Mouse (Mus musculus) brain, adult 2 months (tissue): ENCODE results near the gene Atp6v0d1.

Source experiments
- DNase-seq: peaks from one replicate; pipeline ENCODE4 v3.0.0; 2011; ENCODE audit warnings: low read depth, low spot score

The Atp6v0d1 gene

DNA sequence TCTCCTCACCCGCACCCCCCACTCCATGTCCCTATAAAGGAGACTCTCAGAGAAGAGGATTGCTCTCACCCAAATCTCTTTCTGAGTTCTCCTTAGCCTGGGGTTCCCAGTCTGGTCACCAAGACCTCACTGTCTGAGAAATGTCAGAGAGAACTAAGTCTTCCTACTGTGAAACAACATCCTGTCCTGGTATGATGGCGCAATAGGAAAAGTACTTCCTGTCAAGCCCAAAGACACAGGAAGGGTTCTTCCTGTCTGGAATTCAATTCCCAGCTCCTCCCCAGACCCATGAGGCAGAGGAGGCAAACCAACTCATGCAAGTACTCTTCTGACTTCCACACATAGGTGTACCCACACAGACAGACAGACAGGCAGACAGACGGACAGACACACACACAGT is 61.2 kb downstream of the Atp6v0d1 start:
- DNase-seq, result no peak

DNA sequence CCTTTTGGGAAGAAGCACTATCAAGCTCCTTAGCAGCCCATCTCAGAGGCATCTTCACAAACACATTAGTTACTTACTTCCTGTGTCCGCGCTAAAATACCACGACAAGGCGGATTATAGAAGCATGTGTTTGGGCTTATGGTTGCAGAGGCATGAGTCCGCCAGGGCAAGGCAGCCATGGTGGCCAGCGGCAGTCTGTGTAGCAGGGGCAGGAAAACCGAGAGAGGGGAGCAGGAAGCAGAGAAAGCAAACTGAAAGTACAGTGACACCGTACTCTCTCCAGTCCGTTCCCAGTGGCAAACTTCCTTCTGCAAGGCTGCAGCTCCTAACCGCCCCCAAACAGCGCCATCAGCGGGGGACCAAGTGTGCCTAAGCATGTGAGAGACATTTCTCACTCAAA is 66.1 kb downstream of the Atp6v0d1 start:
- no peak for DNase-seq

DNA sequence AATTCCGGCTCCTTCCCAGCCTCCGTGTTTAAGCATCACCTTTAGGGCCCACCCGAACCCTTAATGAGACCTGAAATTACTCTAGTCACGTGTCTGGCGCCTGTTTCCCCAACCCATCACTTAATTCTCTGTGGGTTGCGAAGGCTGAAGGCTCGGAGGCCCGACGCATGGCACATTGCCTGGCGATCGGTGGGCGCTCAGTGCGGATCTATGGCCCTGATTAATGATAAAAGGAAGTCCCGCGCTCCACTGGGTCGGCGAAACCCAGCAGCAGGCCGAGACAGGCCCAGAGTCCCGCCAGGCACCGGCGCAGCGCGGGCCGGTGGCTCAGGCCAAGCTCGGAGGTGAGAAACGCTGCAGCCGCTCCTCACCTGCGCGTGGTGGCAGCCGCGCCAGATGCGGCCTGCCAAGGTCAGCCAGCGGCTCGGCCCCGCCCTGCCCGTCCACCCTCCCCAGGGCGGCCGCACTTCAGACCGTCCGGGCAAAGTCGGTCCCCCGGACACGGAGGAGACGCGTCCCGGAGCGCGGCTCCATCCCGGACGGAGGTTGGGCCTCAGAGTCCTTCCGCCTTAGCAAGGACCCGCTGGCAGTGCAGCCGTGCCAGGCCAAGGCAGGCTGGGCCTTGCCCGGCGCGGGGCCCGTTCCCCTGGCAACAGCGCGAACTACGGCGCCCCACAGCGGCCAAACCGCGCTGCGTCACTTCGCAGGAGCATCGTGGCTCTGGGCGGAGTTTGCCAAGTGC is 69.2 kb downstream of the Atp6v0d1 start, which contains the start of gene Zdhhc1:
Gene Zdhhc1 (minus strand): TSS at position 464 of the 742 bp plus-strand sequence.
- DNase-seq, result peak; percentile 95

DNA sequence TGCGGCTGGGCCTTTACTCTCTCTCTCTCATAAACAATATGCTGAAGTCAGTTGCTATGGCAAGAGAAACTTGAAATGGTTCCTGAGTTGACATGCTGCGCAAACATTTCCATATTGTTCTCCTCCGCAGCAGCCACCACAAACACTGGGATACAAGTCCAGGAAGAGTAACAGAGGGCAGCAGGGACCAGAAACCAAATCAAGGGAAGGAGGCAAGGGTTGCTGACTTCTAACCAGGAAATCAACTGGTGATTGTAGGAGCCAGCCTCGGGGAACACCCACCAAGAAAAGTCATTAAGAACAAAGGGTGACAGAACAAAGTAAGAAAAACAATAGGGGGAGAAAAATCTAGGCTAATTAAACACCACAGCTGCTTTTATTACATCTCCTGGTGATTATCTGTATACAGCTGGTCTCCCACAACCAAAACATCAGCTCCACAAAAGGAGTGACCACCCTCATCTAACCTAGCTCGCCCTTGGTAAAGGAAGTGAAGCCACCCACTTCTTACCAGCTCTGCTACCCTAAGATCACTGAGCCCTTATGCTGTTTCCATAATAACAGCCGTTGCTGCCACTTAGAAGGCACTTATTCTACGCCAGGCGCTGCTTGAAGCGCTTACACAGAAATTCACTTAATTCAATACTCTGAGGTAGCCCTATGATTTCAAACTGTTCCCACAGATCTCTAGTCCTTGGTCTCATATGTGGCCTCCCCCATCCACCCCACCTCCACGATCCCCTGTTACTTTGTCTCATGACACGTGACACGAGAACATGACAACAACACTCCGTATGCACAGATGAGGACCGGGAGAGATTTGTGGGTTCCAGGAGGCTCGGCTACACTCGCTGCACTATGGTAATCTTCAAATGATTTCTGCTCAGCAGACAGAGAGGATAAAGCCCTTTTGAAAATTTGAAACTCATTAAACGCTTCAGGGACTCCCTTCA is 70.2 kb downstream of the Atp6v0d1 start:
- DNase-seq, result peak; percentile 32

DNA sequence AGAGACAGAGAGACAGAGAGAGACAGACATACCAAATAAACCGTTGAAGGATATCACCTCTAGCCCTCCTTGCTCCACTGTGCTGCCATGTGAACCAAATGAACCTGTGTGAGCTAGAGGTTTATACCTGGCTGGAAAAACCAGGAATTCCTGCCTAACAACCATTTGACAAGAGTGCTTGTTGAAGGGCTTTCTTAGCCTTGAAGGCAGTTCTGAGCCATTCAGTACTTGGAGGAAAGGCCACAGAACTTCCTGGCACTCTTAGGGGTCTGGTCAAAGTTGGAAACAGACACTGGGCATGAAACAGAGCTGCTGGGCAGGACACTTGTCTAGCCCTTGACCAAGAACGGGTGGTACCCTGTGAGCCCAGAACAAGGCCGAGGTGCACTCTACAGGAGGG is 71.3 kb downstream of the Atp6v0d1 start:
- no peak for DNase-seq

DNA sequence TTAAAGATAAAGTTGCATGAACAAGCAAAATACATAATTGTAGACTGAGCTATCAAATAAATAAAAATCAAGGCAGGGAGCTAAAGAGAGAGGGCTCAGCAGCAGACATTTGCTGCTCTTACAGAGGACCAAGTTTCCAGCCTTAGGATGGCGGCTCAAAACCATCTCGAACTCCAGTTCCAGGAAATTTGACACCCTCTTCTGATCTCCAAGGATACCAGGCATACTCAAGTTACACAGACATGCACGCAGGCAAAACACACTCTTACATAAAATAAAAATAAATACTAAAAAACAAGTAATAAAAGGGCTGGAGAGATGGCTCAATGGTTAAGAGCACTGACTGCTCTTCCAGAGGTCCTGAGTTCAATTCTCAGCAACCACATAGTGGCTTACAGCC is 72.4 kb downstream of the Atp6v0d1 start:
- DNase-seq, result no peak

DNA sequence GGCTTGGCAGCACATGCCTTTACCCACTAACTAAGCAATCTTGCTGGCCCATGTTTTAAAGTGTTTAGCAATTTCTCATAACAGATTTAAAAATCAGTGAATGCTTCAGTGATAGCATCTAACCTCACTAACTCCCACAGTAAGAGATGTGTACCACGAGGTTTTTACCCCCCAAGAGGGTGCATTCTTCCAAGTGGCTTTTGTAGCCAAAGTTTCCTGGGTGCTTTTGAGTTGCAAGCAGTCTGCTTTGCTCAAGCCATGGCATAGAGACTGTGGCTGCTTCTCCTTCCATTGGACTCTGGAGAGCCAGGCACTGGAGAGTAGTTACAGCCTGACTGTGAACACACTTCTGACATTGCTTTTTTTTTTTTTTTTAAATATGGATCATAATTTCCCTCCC is 76.6 kb downstream of the Atp6v0d1 start:
- no peak for DNase-seq

DNA sequence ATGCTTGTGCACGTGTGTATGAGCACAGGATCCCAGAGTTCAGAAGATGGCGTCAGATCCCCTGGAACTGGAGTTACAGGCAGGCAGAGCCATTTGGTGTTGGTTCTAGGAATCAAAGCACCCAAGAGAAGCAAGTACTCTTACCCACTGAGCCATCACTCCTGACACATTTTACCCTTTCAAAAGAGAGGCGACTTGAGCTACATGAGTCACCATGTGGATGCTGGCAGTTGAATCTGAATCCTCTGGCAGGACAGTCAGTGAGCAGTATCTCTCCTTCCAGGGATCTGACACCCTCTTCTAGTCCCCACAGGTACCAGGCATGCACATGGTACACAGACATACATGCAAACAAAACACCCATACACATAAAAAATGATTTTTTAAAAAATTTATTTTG is 77.8 kb downstream of the Atp6v0d1 start:
- DNase-seq, result no peak

DNA sequence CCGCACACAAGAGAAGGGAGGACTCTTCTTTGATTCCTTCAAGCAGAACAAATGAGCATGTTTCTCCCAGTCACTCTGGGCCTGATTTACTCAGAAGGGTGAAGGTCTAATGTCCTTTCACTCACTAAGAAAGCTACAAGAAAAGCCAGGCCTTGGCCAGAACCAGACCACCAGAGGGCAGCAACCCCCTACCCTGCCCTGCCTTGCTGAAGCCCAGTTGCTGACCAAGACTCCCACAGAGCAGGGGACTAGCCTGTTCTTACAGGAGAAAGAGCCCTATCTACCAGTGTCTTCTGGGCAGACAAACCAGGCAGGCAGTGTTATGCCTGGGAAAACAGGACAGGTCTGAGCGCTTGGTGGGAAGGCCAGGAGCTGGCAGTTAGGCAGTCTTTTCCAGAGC is 81.5 kb downstream of the Atp6v0d1 start:
- DNase-seq, result no peak

DNA sequence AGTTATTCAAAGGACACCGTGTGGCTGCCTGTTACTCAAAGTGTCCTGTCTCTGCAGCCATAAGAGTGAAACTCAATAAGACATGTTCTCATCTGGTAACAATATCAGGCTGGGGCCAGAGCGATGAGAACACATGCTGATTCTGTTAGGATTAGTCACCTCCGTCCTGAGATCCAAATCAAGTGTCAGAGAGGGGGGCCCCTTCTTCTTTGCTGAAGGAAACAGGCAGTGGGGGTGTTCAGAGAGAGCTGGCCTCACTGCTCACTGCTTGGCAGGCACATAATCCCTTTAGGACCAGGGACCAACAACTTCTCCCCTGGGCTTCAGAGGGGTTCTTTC is 81.8 kb downstream of the Atp6v0d1 start:
- no peak for DNase-seq

DNA sequence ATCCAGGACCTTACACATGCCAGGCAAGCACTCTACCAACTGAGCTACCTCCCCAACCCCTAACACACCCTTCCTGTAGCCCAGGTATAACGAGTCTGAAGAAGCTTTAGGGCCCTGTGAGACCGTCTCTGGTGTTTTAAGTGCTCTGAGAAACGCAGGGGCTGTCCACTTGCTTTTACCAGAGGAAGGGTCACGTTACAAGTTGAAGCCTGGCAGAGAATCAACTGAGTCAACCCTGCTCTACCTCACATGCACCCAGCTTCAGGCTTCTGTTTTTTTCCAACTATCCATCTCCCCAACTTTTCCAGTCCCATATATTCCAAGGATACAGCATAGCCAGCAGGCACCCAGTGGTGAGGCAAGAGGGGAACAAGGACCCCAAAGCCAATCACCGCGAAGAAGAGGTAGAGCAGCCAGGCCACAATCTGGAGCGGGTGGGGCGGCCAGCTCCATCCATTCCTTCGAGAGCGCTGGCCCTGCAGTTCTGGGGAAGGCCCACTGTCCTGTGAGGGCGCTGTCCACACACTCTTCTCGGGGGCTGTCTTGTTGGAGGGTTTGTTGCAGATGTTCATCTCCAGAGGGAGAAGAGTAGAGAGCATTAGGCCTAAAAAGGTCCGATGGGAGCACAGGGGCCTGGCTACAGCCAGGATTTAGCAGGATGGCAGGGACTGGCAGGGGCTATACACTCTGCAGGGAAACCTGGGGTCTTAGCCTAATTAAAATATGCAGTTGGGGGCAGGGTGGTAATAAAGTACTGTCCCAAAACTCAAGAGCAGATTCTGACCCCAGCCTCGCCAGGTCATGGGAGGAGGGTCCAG is 82.4 kb downstream of the Atp6v0d1 start:
- peak; percentile 39 for DNase-seq

DNA sequence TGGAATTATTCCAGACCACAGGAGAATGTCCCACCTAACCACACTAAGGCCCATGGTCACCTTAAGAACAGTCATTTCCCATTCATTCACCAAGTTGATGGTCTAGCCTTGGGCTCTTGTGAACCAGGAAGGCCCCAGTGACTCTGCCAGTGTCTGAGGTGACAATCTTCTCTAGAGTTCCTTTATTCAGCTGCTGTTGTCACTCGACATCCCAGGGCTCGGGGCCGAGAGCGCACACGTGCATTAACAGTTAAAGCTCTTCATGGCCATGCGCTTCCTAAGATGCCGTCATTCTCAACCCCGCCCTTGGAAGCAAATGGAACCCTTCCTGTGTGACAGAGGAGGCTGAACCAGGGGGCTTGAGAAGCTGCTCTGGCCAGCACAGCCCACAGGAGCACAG is 83.7 kb downstream of the Atp6v0d1 start:
- no peak for DNase-seq

DNA sequence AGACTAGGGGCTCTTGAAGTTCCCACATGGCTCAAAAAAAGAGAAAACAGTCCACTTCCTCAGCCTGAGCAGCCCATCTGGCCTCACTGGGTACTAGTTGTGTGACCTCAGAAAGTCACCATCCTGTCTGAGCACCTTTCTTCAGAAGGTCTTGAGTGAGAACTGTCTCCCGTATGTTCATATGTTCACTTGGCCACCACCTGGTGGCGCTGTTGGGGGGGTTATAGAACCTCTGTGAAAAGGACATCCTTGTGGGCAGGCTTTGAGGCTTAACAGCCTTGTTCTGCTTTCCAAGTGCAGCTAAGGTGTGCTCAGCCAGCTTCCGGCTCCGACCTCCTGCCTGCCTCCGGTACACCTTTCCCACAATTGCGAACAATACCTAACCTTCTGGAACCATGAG is 84.4 kb downstream of the Atp6v0d1 start:
- peak; percentile 57 for DNase-seq

DNA sequence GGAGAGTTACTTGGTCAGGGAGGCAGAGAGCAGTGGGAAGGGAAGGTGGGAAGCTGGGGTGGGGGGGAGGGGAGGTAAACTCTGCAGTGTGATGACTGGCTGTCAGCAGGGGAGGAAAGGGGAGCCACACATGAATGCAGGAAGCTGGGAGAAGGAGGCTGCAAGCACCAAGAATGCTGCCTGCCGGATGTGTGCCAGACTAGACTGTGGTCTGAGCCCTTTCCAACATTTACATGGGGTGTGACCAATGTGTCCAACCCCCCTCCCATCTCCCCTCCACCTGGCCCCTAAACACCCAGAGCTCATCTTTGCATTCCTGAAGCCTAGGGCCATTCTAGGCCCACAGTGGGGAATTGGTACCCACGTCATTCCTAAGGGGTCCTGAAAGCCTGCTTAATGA is 84.8 kb downstream of the Atp6v0d1 start:
- DNase-seq, result no peak

DNA sequence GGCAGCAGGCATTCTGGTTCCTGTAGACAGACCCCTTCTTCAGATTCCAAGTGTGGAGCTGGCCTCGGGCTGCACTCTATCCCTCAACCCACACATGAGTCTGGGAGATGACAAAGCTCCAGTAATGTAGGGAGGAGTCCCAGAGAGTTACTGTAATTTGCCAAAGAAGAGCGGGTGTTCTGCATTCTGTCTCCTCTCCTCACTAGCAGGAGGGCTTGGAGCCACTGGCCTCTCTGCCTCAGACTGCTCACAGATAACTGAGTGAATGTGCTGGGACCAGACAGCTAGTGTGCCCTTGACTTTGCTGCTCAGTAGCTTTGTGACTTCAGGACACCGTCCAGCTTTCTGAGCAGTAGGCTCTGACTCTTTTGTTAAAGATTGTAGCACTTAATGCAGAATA is 88.1 kb downstream of the Atp6v0d1 start:
- no peak for DNase-seq

DNA sequence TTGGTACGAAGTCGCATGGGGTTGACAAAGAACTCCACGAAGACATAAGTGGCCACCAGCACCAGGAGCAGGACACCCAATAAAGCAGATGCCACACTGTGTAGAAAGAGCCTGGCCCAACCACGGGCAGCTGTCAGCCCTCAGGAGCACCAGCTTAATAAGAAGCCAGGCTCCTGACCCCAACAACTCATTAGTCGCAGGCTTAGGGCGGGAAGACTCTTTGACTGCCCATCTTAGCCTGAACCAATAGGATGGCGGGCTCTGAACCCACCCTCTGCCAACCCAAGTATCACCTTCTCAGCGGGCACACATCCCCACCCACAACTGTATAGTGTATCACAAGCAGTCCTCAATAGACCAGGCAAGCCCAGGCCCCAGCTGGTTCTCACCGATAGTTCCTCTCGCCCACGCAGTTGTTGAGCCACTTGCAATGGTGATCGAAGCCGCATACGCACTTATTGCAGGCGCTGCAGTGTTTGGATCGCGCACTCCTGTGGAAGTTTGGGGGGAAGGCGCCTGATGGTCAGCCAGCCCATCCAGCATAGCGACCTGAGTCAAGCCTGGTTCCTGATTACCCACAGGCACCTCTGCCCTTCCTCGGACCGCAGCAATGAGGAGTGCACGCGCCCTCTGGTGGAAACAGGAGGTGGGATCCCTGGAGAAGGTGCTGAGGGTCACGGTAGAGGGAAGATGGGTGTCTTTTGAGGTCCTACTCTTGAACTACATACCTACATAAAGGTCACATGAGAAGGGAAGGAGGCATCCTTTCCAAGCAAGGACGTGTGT is 89.0 kb downstream of the Atp6v0d1 start:
- peak; percentile 70 for DNase-seq

DNA sequence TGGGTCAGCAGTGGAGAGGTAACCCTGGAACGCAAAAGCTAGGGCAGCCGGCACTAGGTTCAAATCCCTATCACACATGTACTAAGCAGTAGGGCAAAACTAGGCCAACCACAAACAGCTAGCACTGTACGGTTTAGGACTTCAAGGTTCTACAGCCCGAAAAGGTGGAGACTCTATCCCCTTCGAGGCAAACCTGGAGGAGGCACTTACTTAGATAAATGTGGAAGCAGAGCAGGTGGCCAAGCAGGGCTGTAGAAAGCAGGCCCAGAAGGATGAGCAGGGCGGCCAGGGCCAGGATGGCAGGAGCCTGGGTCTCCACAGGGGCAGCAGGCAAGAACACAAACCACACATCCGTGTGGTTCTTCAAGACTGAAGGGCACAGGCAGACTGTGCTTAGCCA is 89.7 kb downstream of the Atp6v0d1 start:
- no peak for DNase-seq

DNA sequence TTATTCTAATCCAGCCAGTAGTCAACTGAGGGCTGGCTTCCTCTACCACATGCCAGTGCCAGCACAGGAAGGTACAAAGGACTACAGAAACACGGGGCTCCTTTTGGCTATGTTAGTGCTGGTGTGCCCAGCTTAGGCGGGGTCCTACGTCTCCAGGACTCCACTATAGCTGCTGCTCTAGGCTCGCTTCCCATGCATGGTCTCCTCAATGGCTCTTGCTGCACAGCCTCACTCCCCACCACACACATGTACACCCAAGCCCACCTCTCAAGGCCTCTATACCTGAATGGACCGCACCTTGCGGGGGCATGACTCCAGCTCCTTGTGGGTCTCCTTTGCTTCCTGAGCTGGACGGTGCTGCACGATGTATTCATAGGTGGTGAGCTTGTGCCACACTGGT is 90.1 kb downstream of the Atp6v0d1 start:
- no peak for DNase-seq

DNA sequence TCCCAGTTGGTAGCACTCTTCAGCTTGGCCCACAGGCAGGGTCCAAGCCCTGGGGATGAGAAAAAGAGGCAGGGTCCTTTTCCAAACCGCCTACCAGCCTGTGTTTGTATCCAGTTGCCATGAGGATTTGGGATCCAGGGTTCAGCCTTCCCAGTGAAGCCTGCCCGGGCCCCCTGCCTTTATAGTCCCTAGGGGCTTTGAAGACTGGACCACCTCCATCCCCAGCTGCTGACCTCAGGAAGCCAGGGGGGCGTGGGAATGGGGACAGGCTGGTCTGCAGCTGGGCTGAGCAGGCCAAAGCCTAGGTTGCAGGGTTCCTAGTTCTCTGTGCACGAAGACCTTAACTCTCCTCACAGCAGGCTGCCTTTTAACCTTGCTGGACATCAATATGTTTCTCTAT is 90.6 kb downstream of the Atp6v0d1 start:
- no peak for DNase-seq

DNA sequence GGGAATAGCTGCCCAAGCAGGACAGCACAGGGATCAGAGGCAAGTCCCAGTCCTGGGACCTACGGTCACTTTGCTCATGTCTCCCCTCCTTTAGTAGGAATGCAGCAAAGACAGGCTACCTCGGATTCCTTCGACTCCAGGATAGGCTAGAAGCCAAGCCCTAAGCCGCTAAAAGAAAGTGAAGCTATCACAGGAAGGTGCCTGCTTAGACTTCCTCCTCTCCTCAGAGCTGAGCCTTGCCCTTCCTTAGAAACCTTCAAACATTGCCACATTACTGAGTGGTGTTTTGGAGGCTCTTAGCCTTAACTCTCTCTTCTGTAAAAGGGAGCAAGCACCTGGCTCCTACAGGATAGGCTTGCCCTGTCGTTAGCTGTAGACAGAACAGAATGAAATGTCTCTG is 91.2 kb downstream of the Atp6v0d1 start:
- no peak for DNase-seq
